Mouse (Mus musculus) liver, adult 2 months (tissue): ENCODE results near the gene Zfp786. TPM values are rescaled to one million over a fixed set of nuclear protein-coding genes. Genes with fewer than 3 reads are reported as not detected.
A peak's percentile ranks its signal among the peaks of the same experiment; 100 is the strongest.

ENCODE experiments used
- DNase-seq: peaks from one replicate; pipeline ENCODE4 v3.0.0-alpha.2; 2011; ENCODE audit warnings: low read depth, low spot score; ENCODE audit errors: extremely low read depth
- H3K27ac ChIP-seq: fragments of 200-500 bp; replicated peaks from 2 replicates; pipeline ENCODE4 v1.5.1; 2012; ENCODE audit warnings: low read depth, mild to moderate bottlenecking, control low read depth, inconsistent platforms, low read length; ENCODE audit not compliant: insufficient read depth
- H3K27me3 ChIP-seq: fragments of 200-500 bp; 2 replicates; pipeline ENCODE4 v1.6.1; 2012; ENCODE audit warnings: mild to moderate bottlenecking, moderate library complexity, low read length, inconsistent platforms; ENCODE audit not compliant: control insufficient read depth, insufficient read depth
- H3K36me3 ChIP-seq: fragments of 200-500 bp; 2 replicates; pipeline ENCODE4 v1.6.1; 2012; ENCODE audit warnings: low read length, inconsistent platforms; ENCODE audit not compliant: control insufficient read depth, insufficient read depth
- H3K4me1 ChIP-seq: fragments of 200-500 bp; 2 replicates; pipeline ENCODE4 v1.6.1; 2011; ENCODE audit warnings: low read length; ENCODE audit not compliant: control insufficient read depth, insufficient read depth
- H3K4me3 ChIP-seq: fragments of 200-500 bp; 2 replicates; pipeline ENCODE4 v1.5.1; 2011; ENCODE audit warnings: low read depth, mild to moderate bottlenecking, control low read depth, low read length, moderate library complexity; ENCODE audit not compliant: insufficient read depth
- H3K79me2 ChIP-seq: fragments of 200-500 bp; 2 replicates; pipeline ENCODE4 v1.6.1; 2012; ENCODE audit warnings: inconsistent platforms, mild to moderate bottlenecking, low read length, moderate library complexity; ENCODE audit not compliant: control insufficient read depth, insufficient read depth
- H3K9ac ChIP-seq: fragments of 200-500 bp; 2 replicates; pipeline ENCODE4 v1.6.1; 2012; ENCODE audit warnings: low read depth, mild to moderate bottlenecking, control low read depth, inconsistent platforms, low read length
- CTCF ChIP-seq: fragments of 200-500 bp; IDR thresholded peaks from 2 replicates; pipeline ENCODE4 v1.5.1; 2011; ENCODE audit warnings: low read depth, low read length, control low read depth
- POLR2A ChIP-seq: fragments of 200-500 bp; IDR thresholded peaks from 2 replicates; pipeline ENCODE4 v1.6.1; 2011; ENCODE audit warnings: low read length, control low read depth; ENCODE audit not compliant: insufficient read depth; ENCODE audit errors: extremely low read depth
- WGBS: fragments of 180-500 bp; shearing (Covaris S2); methylation state at CpG from one replicate; pipeline ENCODE4 v1.1.7; 2018; 5-methylcytosine and 5-hydroxymethylcytosine counted together
- polyA plus RNA-seq: library from polyadenylated mRNA; depleted of rRNA; stranded (reverse); fragments of >200 nt; gene quantifications from 2 replicates; pipeline ENCODE4 v1.2.3, GENCODE M21; 2012
- total RNA-seq: library from RNA; depleted of rRNA; stranded (reverse); fragments of >200 nt; gene quantifications from 2 replicates; pipeline ENCODE4 v1.2.3, GENCODE M21; 2014

The Zfp786 gene
- total and polyA plus RNA-seq, 2 experiments: 0.27 to 0.28 TPM

DNA sequence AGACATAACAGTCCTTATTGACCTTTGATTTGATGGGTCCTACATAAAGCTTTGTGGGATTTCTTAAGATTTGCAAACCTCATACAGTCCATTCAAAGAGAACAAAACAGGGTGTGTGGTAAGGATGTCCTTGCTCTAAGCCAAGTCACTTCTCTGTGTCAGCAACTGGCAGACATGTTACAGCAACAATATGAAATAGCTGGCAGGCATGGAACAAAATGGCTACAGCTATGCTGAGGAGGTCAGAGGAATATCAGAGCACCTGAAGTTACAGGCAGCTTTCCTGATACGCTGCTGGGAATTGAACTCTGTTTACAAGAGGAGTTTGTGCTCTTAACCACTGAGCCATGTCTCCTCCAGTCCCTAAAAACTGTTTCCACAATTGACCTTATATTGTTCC, 1.6 kb upstream of the Zfp786 start:
- Histone ChIP-seq H3K79me2 (no peaks in the 10 kb centered on the region), H3K9ac (no peak overlapping the region), H3K4me3 (no peak overlapping the region), H3K27me3 (no peaks in the 10 kb centered on the region), H3K27ac (no peak overlapping the region), H3K36me3 (no peaks in the 10 kb centered on the region), H3K4me1 (peaks cover 3% of the 10 kb centered on the region; the same call in 1 of the 2 replicates)
- no peak for TF ChIP-seq POLR2A
- no peak for TF ChIP-seq CTCF
- no peak for DNase-seq
- 94% methylated on average over 1 of the region's 1 CpGs for WGBS

DNA sequence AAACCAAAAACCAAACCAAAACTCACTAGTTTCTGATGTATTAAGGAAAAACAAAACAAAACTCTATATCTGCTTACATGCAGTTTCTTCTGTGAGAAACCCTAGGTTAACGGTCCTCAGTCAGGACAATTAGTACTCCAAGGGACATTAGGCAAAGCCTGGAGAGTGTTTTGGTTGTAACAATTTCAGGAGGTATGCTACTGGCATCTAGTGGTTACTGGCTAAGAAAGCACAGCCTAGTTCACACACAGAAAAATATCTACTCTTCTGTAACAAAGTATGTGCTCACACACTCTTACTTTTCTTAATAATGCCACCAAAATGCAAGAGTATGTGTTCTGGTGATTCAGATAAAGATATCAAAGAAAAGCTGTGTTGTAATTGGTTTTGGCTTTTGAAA, 1.7 kb downstream of the Zfp786 start:
- peak; percentile 80 for DNase-seq
- H3K79me2 ChIP-seq: no peaks in the 10 kb centered on the region
- no peaks in the 10 kb centered on the region; the same call in 1 of the 2 replicates for H3K4me1 ChIP-seq

GRCm38 (mm10) chr6:47827462-47827861, 3.2 kb downstream of the Zfp786 start:
- 90% methylated on average over 4 of the region's 4 CpGs for WGBS
- no peaks in the 10 kb centered on the region for H3K27me3 ChIP-seq
- H3K36me3 ChIP-seq: no peaks in the 10 kb centered on the region
- no peak overlapping the region for H3K4me3 ChIP-seq
- H3K9ac ChIP-seq: no peak overlapping the region
- no peak for DNase-seq
- no peaks in the 10 kb centered on the region for H3K79me2 ChIP-seq
- H3K4me1 ChIP-seq: no peaks in the 10 kb centered on the region; the same call in 1 of the 2 replicates
- no peak overlapping the region for H3K27ac ChIP-seq
- TF ChIP-seq POLR2A: no peak
- no peak for TF ChIP-seq CTCF

More for the DNA sequence above, 1.7 kb downstream of the Zfp786 start:
- H3K9ac ChIP-seq: no peak overlapping the region
- H3K4me3 ChIP-seq: no peak overlapping the region
- 8% methylated on average over 1 of the region's 1 CpGs for WGBS
- H3K27me3 ChIP-seq: no peaks in the 10 kb centered on the region
- no peak overlapping the region for H3K27ac ChIP-seq
- TF ChIP-seq POLR2A: no peak
- TF ChIP-seq CTCF: peak; percentile 48
- no peaks in the 10 kb centered on the region for H3K36me3 ChIP-seq

DNA sequence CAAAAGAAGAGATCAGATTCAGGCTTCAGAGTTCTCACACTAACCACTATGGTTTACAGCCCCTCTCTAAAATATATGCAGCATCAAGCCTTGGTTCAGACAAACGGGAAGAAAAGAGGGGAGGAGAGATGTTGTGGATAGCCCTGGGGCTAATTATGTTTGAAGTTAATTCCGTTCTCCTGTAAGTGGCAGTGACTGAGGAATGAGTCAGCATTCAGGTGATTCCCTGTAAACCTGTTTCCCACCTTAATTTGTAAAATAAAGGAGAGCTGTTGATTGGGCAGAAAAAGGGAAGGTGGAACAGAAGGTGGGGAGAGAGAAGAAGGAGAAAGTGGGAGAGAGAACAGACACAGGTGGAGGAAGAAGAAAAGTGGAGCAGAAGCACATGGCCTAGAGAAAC, 6.4 kb downstream of the Zfp786 start:
- TF ChIP-seq CTCF: no peak
- TF ChIP-seq POLR2A: no peak
- Histone ChIP-seq H3K4me1 (no peaks in the 10 kb centered on the region; the same call in 1 of the 2 replicates), H3K4me3 (no peak overlapping the region), H3K79me2 (no peaks in the 10 kb centered on the region), H3K27me3 (no peaks in the 10 kb centered on the region), H3K9ac (no peak overlapping the region), H3K36me3 (no peaks in the 10 kb centered on the region), H3K27ac (no peak overlapping the region)
- 80% methylated on average over 2 of the region's 2 CpGs for WGBS
- no peak for DNase-seq

DNA sequence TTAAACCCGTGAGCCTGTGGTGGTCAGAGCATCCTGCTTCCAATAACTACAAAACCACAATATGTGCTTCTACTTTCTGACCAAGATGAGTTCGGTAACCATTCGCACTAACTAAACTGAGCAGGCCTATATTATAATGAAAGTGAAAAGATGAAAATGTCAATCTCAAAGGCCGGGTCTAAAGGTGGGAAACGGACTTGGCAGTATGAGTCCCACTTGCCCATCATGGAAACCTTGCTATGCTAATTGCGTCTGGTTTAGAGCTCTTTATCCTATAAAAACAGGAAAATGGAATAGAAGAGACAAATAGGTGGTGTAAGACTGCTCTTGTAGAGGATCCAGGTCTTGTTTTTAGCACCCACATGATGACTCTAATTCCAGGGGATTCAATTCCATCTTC, 8.9 kb downstream of the Zfp786 start:
- WGBS: 97% methylated on average over 6 of the region's 6 CpGs

GRCm38 (mm10) chr6:47821236-47821635, 9.4 kb downstream of the Zfp786 start:
- H3K9ac ChIP-seq: no peak overlapping the region
- H3K36me3 ChIP-seq: no peaks in the 10 kb centered on the region
- H3K27me3 ChIP-seq: no peaks in the 10 kb centered on the region
- no peak overlapping the region for H3K4me3 ChIP-seq
- TF ChIP-seq CTCF (no peak), POLR2A (no peak)
- H3K79me2 ChIP-seq: no peaks in the 10 kb centered on the region
- 90% methylated on average over 5 of the region's 5 CpGs for WGBS
- peaks cover 2% of the 10 kb centered on the region; the same call in 1 of the 2 replicates for H3K4me1 ChIP-seq
- no peak for DNase-seq
- no peak overlapping the region for H3K27ac ChIP-seq

More for the DNA sequence above, 8.9 kb downstream of the Zfp786 start:
- Histone ChIP-seq H3K36me3 (no peaks in the 10 kb centered on the region), H3K27me3 (no peaks in the 10 kb centered on the region), H3K79me2 (no peaks in the 10 kb centered on the region), H3K27ac (no peak overlapping the region), H3K9ac (no peak overlapping the region), H3K4me3 (no peak overlapping the region), H3K4me1 (no peaks in the 10 kb centered on the region)
- no peak for TF ChIP-seq POLR2A
- TF ChIP-seq CTCF: no peak
- no peak for DNase-seq
